Mouse (Mus musculus) adrenal gland, postnatal 14 days (tissue): Measurements from ENCODE around the gene Ube2o. TPM values are rescaled to one million over a fixed set of nuclear protein-coding genes. Genes with fewer than 3 reads are reported as not detected.
A peak's percentile ranks its signal among the peaks of the same experiment; 100 is the strongest.
"Not testable (repeated sequence)": the region's sequence is repeated elsewhere in the genome, so short reads cannot be mapped to it uniquely, and the experiment has no call there.

Source experiments
- DNase-seq: peaks from one replicate; pipeline ENCODE4 v3.0.0; 2021; ENCODE audit warnings: mixed read lengths
- total RNA-seq: library from RNA; stranded (reverse); gene quantifications from 2 replicates; pipeline ENCODE4 v1.2.3, GENCODE M21; 2021

Gene Ube2o
- total RNA-seq, 1 experiment from 2014 or later = 32.0 TPM

DNA sequence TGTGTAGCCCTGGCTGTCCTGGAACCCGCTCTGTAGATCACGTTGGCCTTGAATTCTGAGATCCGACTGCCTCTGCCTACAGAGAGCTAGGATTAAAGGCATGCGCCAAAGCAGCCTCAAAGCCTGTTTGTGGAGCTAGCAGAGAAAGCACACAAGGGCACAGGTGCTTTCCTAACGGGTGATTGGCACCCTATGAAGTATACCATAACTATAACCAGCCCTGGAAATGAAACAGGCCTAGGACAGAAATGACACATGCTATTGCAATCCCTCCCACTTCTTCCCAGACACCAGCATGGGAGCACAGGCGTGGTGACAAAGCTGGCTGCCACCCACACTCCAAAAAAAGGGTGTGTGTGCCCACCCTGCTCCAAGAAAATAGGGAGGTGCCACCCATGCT lies 68.3 kb downstream of the Ube2o start:
- no peak for DNase-seq

DNA sequence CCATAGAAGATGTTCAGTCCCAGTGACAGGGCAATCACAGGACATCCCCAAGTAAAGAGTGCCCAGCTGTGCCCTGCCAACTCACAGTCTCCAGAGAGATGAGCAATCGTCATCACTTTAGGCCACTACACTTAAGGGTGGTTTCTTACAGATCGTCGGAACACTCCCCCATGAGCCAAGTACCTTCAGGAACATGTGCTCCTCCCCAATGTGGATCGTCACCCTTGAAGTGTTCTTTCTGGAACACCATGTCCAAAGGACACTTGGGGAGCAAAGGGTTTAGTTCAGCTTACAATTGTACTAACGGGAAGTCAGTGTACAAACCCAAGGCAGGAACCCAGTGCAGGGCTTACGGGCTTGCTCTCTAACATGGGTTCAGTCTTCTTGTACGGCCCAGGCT lies 69.1 kb downstream of the Ube2o start:
- no peak for DNase-seq

DNA sequence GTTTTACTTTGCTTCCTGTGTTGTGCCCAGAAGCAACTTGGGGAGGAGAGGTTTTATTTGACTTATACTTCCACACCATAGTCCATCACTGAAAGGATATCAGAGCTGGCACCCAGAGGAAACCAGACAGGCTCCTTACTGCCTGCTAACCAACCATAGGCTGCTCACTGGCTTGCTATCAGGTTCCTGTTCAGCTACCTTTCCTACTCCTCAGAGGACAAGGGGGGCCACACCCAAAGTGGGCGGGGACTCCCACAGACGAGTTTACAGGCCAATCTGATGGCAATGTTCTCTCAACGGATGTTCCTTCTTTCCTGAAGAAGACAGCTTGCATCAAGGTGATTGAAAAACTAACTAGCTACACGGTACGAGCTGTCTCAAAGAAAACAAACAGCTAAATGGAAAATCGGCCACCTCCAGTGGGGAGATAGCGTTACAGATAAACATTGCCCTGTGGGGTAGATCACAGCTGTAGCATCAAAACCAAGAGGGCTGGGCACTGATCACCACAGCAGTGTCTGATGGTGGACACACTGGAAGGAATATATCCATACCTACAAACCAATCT lies 69.9 kb downstream of the Ube2o start:
- DNase-seq = no peak

DNA sequence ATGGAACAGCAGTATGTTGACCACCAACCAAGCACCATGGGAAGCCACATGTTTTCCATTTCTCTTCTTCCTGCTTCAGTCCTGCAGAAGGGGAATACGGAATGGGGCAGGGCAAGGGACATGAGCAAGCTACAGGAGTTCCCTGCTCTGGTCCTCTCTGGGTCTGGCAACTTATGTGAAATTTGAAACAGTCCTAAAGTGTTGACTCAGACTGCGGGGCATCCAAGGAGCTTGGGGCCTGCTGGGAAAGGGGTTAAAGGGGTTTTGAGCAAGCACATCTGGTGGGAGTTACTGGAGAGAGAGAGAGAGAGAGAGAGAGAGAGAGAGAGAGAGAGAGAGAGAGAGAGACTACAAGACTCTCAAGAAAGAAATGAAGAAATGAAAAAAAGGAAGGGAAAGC lies 72.6 kb downstream of the Ube2o start:
- no peak for DNase-seq

DNA sequence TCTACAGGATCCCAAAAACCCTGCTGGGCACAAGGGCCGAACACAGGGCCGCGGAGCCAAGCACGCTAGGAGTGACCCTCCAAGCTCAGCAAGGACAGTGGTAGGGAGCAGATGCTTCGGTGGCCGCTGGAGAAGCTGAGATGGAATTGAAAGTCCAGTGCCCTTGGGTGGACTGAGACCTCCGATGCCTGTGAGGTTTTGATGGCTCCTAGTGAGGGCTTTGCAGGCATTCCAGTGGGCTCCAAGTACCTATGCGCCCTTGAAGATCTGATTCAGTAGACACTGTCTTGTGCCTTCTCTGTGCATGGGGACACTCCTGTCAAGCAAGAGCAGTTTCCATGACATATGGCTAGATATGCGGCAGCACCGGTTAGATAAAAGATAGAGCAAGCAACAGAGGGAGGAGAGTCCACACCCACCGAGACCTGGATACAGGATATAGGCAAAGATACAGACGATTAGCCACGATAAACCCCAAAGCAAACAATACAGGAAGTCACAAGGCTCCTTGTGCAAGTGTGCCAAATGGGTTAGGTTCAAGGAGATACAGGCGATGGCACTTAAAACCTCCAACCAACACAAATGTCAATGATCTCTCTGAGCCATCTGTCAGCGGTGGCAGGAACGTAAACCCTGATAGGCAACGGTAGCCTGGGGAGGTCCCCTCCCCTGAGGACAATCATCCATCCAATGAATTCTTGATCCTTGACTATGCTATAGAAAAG lies 74.9 kb downstream of the Ube2o start:
- no peak for DNase-seq

DNA sequence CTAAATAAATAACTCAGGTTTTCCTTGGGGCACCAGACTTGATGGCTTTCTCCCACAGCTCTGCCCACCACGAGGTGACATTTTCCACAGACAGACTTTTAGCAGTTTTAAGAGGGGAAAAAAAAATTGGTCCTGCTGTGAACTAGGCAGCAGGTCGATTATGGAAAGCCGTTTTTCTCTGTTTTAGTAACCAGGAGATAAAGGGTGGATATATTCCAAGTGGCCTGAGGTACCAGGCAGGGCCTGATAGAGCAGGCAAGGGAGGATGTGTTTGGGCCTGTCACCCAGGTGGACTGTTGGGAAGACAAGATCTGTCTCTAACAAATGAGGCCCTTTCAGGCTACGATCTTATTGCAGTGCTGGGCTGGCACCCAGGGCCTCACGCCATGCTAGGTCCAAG lies 75.7 kb downstream of the Ube2o start:
- DNase-seq = no peak

DNA sequence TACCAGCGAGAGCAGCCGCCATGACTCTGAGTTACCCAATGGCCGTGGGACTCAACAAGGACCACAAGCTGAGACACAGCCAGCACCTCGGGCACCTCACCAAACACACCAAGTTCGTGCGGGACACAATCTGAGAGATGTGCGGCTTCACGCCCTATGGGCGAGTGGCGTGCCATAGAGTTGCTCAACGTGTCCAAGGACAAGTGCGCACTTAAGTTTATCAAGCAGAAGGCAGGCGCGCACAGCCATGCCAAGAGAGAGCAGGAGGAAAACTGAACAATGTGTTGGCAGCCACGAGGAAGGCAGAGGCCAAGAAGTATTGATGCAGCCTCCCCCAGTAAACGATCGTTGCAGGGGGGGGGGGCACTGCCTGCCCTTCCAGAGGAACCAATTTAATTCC lies 76.7 kb downstream of the Ube2o start:
- DNase-seq = no peak

DNA sequence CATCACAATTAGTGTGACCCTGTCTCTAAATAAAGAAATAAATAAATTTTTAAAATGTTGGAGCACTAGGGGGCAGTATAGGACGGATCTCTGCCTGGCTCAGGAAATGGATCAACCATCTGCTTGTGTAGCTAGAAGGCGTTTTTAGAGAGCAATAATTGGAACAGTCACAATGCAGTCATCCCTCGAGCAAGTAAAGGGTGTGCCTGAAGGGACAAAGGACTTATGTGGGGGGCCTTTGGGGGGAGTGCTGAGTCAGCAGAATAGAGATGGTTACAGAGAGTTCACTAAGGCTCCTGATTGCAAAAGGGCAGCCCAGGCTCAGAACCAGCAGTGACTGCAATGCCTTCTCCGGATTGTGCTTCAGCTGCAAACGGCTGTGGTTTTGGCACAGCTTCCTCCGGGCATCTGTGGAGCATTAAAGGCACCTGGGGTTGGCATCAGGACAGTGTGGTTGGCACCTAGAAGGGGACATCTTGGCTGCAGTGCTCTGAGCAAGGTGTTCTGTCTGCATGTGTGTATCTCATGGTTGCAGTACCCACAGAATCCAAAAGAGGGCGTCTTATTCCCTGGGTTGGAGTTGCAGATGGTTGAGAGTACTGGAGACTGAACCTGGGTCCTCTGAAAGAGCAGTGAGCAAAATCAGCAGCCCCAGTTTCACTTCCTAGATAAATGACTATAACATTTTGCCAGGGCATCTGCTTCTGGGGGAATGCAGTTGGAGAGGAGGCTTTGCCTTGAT lies 80.1 kb downstream of the Ube2o start:
- DNase-seq = peak; percentile 37

DNA sequence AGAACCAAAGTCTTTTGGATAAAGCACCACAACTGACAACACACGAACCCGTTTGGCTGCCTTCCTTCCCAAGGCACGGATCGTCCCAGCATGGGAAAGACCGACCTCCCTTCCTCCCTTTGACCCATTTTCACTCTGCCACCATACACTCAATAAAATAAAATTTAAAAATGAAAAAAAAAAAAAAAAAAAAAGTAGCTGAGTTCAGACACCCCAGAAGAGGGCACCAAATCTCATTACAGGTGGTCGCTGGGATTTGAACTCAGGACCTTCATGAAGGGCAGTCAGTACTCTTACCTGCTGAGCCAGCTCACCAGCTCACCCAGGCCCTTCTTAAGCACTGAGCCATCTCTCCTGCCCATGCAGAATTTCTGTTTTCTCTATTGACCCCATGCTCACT lies 82.2 kb downstream of the Ube2o start:
- DNase-seq = no peak

DNA sequence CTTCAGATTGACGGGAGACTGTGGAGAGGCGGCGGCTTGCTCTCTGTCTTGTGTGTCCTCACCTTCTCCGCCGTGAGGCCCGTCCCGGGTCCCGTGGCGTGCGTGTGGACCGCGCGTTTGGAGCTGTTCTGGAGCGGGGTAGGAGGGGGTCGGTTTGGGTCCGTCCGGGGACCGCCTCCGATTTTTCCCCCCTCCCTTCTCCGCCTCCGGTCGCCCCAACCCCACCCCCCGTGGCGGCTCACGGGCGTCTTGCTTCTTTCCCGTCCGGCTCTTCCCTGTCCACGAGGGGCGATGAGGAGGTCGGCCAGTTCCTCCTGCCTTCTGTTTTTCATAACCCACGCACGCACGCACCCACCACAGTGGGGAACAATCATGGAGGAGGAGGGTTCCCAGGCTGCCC lies 82.7 kb downstream of the Ube2o start:
- DNase-seq = no peak

DNA sequence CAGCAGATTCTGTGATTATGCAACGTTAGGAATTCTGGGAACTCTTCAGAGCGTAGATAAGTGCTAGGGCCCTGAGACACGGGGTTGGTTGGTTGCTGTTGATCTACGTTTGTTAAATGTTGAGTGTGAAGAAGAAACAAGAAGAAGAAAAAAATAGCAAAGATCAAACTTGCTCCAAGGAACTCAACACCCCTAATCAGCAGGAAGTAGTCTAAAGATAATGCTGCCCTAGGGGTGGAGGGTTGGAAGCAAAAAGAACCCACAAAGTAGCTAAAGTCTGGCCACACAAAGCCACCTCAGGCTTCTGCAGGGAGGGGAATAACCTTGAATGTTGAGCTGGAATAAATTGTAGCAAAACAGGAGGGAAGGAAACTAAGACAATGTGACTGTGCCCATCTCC lies 83.9 kb downstream of the Ube2o start:
- DNase-seq = no peak

DNA sequence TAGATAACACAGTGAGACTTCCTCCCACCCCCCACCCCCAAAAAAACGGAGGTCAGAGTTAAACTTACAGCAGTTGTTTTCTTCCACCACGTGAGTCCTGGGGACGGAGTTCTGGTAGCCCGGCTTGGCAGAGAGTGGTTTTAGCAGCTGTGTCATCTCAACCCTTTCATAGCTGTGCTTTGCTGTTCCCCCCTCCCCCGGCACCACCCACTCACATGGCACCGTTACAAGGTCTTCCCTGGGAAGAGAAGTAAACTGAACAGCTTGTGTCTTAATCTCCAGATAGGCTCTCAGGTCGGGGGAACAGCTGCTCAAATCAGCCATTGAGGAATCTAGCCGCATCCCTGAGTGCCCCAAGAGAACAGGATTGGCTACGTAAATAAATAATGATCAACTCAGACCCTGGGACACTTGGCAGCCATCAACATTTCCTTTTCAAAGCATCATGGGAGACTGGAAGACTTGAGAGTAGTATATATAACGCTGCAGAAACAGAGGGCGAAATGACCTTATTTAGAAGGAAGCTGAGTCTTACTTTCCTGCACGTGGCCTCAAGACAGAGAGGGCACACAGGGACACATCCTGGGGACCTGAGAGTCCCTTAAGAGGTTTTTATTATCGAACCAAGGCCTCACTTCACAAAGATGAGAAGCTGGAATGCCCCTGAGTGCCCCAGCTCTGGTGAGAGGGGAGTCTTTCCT lies 86.6 kb downstream of the Ube2o start:
- DNase-seq = peak; percentile 70

DNA sequence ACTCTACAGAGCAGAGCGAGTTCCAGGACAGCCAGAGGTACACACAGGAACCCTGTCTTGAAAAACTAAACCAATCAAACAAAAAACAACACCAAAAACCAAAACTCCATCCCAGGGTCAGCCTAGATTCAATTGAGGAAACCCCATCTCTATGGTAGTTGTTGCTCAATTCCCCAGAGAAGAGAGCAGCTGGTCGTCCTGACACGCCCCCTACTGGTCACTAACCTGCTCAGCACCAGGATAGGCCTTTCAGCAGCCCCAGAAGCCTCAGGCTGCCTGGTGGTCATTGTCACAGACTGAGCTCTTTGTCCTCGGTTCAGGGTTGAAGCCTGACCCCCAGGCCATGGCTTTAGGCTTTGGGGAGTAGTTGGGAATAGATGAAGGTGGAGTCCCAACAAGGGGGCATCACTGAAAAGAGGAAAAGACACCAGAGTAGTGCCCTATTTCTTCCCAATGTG lies 87.4 kb downstream of the Ube2o start, which contains the start of gene Prpsap1:
Gene Prpsap1 (minus strand): TSS at position 408 of the 458 bp plus-strand sequence.
- peak; percentile 77 for DNase-seq

DNA sequence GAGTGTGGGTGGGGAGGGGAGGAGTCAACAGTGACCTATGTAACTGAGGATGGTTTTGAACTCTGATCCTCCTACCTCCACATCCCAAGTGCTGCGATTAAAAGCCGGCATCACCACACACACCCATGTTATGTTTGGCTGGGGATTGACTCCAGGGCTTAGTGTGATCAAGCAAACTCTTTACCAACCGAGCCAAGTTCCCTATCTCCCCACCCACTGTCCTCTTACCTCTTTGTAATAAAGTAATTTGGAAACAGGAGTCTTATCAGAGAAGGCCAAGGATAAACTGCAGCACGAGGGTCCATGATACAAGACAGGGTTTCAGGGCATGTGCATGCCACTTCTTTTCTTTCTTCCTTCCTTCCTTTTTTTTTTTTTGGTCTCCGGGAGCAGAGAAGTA lies 88.1 kb downstream of the Ube2o start:
- no peak for DNase-seq

DNA sequence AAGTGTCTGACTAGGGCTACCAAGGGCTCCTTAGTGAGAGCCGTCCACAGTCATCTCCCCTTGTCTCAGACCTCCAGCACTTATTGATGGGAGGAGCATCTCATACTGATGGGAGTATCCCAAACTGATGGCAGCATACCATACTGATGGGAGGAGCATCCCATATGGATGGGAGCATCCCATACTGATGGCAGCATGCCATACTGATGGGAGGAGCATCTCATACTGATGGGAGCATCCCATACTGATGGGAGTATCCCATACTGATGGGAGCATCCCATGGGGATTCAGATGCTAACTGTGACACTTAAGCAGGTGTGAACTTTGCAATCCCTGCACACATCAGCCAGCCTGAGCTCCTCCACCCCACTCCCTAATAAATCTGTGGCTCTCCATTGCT lies 88.7 kb downstream of the Ube2o start:
- not testable (repeated sequence) for DNase-seq

DNA sequence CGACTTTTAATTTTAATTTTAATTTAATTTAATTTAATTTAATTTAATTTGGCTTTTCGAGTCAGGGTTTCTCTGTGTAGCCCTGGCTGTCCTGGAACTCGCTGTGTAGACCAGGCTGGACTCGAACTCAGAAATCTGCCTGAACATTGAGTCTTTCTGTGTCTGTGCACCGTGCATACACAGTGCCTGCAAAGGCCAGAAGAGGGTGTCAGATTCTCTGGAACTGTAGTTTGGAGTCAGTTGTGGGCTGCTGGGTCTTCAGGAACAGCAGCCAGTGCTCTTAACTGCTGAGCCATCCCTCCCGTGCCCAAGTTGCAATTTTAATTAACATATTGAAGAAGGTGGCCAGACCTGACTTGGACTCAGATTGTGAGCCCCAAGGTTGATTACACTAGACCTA lies 89.9 kb downstream of the Ube2o start:
- no peak for DNase-seq

DNA sequence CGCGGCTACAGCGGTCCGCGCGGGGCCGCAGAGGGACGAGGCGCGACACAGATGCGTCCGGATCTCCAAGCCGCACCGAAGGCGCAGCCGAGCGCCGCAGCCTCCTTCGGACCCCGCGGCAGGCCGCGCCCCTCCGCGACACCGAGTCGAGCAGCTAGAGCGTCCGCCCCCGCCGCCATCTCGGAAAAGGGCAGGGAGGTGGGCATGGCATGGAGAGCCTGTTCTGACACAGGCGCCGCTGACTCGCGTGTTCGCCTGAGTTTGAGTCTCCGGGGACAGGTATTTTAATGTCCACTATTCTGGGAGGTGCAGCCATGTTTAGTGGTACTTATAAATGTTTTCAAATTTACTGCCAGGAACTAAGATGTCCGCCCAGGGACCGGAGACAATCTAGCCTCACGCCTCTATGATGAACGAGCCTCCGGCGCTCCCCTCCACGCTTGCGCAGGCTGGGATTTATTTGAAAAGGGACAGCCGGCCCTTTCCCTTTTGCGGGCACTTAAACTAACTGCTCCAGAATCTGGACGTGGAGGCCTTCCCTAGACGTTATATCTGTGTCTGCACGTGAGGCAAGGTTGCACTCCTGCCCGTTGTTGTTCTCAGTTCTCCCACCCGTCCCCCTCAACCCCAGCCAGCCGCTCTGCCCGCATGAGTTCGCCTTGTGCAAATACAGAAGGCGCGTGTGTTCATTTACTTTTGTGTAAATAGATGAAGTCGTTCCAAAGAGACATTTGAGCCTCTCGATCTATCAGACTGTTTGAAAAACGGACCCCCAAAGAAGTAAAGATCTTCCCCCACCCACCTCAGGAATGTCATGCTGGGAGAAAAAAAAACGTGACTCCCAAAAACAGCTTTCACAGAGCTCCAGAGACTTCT lies 90.8 kb downstream of the Ube2o start:
- peak; percentile 94 for DNase-seq

DNA sequence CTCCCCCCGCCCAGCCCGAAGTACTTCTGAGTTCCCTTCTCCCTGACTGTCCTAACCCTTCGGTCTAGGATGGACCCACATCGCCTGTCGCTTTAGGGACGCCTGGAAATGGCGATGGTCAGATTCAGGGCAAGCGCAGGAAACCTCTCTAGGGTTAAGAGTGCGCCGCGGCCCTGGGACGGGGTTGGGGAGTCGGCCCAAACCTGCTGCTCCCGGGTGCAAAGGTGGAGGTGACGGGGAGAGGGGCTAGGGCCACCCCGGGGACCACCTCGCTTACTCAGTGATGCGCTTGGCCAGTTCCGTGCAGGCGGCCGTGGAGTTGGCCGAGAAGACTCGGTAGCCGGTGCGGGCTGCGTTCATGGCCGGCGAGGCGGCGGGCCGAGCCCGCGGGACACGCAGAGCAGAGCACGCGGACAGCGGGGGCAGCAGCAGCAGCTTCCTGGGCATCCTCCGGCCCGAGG lies 91.4 kb downstream of the Ube2o start:
- DNase-seq = no peak

DNA sequence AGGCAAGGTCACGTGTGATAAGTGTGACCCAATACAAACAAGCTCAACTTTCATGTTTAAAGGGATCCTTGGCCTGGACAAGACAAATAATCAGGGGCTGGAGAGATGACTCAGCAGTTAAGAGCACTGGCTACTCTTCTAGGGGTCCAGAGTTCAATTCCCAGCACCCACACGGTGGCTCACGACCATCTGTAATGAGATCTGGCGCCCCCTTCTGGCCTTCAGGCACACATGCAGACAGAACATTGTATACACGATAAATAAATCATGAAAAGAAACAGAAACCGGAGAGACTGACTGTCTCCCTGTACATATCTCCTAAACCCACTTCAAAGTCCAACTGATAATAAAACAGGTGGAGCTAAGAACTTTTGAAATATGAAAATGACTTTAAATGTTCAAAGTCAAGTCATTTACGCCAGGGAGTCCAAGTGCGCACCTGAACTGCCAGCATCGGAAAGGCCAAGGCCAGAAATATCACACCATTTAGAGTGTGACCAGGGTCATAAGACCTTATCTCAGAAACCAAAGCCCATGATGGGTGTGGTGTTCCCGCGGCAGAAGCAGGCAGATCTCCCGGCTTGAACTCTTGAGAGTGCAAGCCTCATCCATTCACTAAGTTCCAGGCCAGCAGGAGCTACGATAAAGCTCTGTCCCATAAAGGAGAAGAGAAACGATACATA lies 92.4 kb downstream of the Ube2o start:
- DNase-seq = peak; percentile 41

DNA sequence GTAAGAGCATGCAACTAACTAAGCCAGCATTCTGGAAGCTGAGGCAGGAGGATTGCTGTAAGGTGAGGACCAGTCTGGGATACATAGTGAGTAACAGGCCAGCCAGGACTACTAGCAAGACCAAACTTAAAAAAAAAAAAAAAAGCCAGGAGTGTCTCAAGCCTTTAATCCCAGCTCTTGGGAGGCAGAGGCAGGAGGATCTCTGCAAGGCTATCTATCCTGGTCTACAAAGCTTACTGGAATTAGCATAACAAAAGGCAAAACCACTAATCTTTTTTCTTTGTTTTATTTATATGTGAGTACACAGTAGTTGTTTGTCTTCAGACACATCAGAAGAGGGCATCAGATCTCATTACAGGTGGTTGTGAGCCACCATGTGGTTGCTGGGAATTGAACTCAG lies 93.0 kb downstream of the Ube2o start:
- DNase-seq = no peak
